Mouse (Mus musculus) lung, adult 2 months (tissue): Measurements from ENCODE around the gene 1700013G24Rik.

ENCODE experiments used
- CTCF ChIP-seq: fragments of 200-500 bp; IDR thresholded peaks from 2 replicates; pipeline ENCODE4 v1.5.1; 2011; ENCODE audit warnings: mild to moderate bottlenecking, low read length, control low read depth; ENCODE audit not compliant: insufficient read depth
- POLR2A ChIP-seq: fragments of 200-500 bp; IDR thresholded peaks from 2 replicates; pipeline ENCODE4 v1.6.1; 2011; ENCODE audit warnings: low read depth, mild to moderate bottlenecking, control low read depth, low read length, borderline replicate concordance; ENCODE audit errors: extremely low read depth

DNA sequence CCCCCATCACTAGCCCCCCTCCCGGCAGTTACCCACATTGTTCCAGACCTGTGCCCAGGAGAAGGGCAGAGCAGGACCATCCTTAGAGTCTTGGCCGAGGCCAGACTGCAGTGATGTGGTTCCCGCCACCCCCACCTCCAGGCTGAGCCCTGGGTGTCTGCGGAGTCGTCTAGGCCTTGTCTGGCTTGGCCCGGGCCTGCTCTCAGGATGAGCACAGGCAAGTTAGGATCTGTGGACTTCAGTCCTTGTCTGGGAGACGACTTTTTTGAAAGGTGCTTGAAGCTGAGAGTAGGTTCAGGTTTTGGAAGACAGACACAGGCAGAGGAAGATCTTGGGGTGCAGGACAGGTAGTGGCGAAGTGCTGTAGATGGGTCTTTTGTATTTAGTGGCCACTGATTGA, 18.2 kb downstream of the 1700013G24Rik start:
- no peak for TF ChIP-seq POLR2A
- TF ChIP-seq CTCF, result no peak
